Mouse (Mus musculus) B cell, adult 2 months (primary cell): ENCODE results near the gene Wnt11.
A peak's percentile ranks its signal among the peaks of the same experiment; 100 is the strongest.

ENCODE experiments used
- DNase-seq, 2 experiments: peaks; one replicate each; pipeline ENCODE4 v3.0.0; 2022

Gene Wnt11

DNA sequence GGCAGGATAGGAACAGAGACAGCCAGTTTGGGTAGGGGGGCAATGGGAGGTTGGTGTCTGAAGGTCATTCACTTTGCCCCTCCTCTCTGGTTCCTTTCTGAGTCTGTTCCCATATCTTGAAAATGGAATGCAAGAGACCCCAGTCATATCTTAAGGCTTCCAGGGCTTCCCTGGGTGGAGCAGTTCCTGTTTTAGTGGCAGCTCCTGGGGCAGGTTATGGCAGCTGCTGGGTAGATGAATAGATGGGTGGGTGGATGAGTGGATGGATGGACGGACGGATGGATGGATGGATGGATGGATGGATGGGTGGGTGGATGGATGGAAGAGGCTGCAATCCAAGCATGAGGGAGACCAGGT, 32.9 kb downstream of the Wnt11 start:
- DNase-seq: no peak

- peak; percentile 50 to 56 for DNase-seq
Observed at GRCm38 (mm10) chr7:98869070-98869469, 34.2 kb downstream of the Wnt11 start.

DNA sequence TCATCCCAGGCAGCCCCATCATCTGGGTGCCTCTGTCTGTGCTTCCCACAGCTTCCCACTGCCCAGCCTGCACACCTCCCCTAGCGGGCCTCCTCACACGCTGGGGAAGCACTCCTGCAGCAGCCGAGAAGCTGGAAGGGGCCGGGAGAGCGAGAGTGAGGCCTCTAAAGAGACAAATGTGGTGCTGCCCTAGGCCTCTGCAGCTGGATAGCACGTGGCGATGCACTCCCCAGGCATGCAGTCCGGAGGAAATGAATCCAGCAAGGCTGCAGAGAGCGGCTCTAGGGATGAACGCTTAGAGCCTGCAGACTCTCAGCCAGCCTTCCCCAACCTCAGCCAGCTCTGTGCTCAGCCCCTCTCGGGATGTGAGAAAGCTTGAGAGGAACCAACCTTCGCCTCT, 35.9 kb downstream of the Wnt11 start:
- no peak for DNase-seq

DNA sequence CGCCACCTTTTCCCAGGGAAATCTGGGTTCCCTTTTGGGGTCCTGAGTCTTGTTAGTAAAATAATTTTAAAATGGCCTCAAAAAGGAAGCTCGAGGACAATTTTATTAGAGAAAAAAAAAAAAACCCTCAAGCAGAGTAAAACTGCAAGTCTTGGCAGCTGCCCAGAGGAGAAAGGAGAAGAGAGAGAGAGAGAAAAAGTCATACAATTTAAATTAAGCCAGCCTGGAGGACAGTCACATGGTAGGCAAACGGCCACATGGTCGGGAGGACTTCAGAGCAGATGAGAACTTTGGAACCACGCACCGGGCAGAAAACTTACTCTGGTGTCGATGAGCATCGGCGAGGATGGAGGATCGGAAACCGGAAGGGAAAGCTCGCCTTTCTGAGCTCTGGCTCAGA, 37.0 kb downstream of the Wnt11 start:
- DNase-seq: no peak

- no peak for DNase-seq
Observed at GRCm38 (mm10) chr7:98873316-98873715, 38.4 kb downstream of the Wnt11 start.

- no peak for DNase-seq
Observed at GRCm38 (mm10) chr7:98874411-98874951, 39.6 kb downstream of the Wnt11 start.

DNA sequence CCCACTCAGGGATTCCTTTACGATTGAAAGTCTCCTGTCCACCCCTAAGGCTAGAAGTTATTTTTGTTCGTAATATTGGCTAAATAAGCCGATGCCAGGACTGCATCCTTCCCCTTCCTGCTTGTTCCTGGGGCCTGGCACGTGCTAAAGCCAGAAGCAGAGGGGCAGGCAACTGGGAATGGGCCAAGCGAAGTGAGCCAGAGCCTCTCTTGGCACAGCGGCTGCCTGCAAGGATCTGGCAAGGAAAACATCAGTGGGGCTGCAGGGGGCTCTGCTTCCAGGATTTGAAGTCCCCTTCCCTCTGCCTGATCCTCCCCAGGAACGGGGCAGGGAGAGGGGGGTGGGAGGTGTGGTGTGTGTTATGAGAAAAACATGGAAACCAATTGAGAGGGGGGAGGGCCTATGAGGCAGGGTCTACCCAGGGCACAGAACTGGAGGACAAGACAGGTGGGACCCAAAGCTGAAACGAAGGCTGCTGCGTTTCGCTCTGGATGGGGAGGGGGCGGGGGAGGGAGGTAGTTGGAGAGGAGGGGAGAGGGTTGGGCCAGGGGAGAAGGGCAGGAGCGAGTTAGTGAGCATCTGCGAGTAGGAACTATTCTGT, 40.6 kb downstream of the Wnt11 start:
- DNase-seq: no peak

- no peak for DNase-seq
Observed at GRCm38 (mm10) chr7:98876119-98876518, 41.2 kb downstream of the Wnt11 start.

DNA sequence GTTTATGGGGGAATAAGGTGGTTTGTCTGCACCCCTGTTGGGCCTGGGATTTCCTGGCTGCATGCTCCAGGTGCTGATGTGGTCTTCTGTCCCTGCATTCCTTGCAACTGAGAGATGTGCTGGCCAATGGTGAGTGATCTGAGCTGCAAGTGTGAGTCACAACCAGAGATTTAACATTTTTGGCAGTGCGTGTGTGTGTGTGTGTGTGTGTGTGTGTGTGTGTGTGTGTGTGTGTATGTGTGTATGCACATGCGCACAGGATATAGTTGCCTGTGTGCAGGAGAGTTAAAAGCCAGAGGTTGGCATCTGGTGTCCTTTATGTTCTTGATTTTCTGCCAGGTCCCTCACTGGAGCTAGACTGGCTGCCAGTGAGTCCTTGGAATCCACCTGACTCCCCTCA, 44.3 kb downstream of the Wnt11 start:
- DNase-seq: no peak

- DNase-seq: no peak
Observed at GRCm38 (mm10) chr7:98881887-98882286, 47.0 kb downstream of the Wnt11 start.

GRCm38 (mm10) chr7:98887811-98888261, 52.9 kb downstream of the Wnt11 start:
- DNase-seq: peak; percentile 15 to 33

- no peak for DNase-seq
Observed at GRCm38 (mm10) chr7:98888810-98889209, 53.9 kb downstream of the Wnt11 start.

GRCm38 (mm10) chr7:98889211-98889610, 54.3 kb downstream of the Wnt11 start:
- DNase-seq: no peak

GRCm38 (mm10) chr7:98893144-98893543, 58.2 kb downstream of the Wnt11 start:
- DNase-seq: no peak

DNA sequence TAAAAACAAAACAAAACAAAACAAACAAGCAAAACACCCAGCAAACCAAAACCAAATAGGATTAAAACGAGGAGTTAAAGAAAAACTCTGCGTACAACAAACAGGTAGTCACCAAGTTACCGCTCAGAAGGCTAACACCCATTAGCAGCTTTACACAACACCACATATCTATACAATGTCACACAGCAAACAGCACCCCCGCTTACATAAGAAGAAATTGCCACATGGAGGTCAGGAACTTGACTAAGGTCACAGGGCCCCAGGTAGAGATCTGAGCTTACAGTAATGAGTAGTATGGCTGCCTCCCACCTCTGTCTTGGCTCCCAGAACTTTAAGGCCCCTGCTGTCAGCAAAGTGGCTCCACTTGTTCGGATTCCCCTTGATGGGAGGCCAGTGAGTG, 59.4 kb downstream of the Wnt11 start:
- DNase-seq: no peak

DNA sequence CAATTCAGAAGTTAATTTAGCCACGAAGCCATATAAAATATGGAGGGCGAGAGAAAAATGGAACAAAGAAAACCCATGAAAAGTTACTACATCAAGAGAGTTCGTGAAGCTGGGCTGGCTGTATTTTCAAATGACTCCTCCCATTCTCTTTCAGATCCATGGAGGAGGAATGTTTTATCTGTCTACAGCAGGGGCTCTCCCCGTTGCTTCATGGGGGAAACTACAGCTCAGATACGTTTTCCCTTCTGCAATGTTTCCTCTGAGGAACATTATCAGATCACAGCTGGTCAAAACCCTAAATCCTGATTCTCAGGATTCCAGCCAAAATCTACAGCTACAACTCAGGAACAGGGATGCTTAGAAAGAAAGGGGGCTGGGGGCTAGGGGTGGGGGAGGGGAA, 59.9 kb downstream of the Wnt11 start:
- no peak for DNase-seq

GRCm38 (mm10) chr7:98895501-98896095, 60.7 kb downstream of the Wnt11 start:
- no peak for DNase-seq

DNA sequence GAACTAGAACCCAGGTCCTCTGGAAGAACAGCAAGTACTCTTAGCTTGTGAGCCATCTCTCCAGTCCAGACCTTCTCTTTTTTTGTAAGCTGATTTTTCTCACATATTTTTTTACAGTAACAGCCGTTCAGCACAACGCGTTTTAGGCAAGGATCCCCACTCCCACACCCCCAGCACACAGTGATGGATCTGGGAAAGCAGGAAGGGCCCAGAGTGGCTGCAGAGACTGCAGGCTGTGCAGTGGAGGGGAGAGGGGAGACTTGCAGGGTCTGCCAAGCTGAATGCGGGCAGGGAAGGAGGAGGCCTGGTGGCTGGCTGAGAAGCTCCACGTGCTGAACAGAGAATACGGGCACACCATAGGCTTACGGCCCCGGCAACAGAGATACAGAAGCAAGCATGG, 62.4 kb downstream of the Wnt11 start:
- DNase-seq: no peak

- no peak for DNase-seq
Observed at GRCm38 (mm10) chr7:98899815-98900214, 64.9 kb downstream of the Wnt11 start.

DNA sequence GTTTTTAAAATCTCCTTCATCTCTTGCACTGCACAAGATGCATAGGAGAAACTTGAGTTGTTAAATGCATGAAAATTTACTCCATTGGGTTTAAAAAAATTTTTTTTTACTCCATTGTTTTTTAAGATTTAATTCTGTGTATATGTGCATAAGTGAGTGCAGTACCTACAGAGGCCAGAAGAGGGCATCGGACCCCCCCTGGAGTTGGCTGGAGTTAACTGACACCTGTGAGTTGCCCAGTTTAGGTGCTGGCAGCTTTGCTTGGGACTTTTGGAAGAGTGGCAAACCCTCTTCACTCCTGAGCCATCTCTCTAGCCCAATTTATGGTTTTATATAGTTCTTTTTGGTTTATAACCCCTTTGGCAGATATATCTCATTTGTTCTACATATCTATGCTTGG, 66.2 kb downstream of the Wnt11 start:
- DNase-seq: peak; percentile 57 to 61

GRCm38 (mm10) chr7:98903884-98904283, 69.0 kb downstream of the Wnt11 start:
- no peak for DNase-seq
